Mouse (Mus musculus): ENCODE measurements around the gene Keg1.
"Not testable (repeated sequence)": the region's sequence is repeated elsewhere in the genome, so short reads cannot be mapped to it uniquely, and the experiment has no call there.

The Keg1 gene

GRCm38 (mm10) chr19:12695590-12695989 lies at the start of gene Keg1:
Gene Keg1, plus strand, starts transcription at chr19:12695786.
- DNase-seq, result no peak

- DNase-seq, result no peak
These were observed 46.1 kb upstream of the Keg1 start for GRCm38 (mm10) chr19:12649511-12649910.

GRCm38 (mm10) chr19:12666156-12666555 lies 29.4 kb upstream of the Keg1 start:
- no peak for DNase-seq

DNA sequence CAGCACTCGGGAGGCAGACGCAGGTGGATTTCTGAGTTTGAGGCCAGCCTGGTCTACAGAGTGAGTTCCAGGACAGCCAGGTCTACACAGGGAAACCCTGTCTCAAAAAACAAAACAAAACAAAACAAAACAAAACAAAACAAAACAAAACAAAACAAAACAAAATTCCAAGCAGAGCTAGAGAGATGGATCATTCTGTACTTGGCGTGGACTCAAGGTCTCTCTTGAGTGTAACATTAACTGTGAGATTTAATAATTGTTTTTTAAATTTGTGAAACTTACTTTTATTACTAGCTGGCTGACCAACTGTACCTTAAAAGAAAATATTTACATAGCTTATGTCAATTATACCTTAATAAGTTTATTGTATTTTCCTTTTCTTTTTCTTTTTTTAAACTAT lies 27.0 kb upstream of the Keg1 start:
- not testable (repeated sequence) for DNase-seq

GRCm38 (mm10) chr19:12670139-12670538 lies 25.4 kb upstream of the Keg1 start, which contains the start of gene Olfr1442:
Gene Olfr1442, plus strand, starts transcription at chr19:12670439.
- no peak for DNase-seq

DNA sequence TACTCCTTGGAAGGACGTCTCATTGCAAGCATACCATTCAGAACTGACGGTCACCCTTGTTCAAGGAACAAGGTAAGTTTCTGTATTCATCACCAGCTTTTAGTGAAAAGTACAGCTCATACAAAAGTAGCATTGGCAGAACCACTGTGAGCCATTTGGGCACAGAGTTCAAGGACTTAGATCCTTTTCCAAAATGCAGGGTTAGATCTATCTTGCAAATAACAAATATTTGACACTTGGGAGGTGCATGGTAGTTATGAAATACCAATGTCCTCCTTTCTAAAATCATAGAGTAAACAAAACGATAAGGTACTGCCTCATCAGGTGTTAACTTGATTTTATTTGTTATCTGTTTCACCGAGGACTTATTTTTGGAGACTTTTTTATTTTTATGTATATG lies 24.5 kb upstream of the Keg1 start:
- no peak for DNase-seq

DNA sequence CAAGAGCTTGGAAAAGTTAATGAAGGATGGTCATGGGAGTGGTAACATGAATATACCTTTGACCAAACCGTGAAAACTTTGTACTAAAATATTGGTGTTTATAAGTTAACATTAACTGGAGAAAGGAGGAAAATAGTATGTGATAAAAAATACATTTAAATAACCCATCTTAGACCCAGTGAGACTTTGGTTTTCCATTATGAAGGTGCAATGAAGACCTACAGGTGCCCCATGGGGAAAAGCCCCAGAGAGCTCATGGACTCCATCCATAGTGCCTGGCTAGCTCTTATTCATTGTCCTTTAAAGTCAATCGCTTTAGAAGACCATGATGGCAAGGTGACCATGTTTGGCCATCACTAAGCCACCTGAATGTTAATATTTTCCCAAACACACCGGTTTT lies 17.8 kb upstream of the Keg1 start, which contains the start of gene Olfr1443:
Gene Olfr1443 (plus strand): TSS at position 301 of the 400 bp plus-strand sequence.
- no peak for DNase-seq

- no peak for DNase-seq
These were observed 10.9 kb upstream of the Keg1 start for GRCm38 (mm10) chr19:12684638-12685037.

DNA sequence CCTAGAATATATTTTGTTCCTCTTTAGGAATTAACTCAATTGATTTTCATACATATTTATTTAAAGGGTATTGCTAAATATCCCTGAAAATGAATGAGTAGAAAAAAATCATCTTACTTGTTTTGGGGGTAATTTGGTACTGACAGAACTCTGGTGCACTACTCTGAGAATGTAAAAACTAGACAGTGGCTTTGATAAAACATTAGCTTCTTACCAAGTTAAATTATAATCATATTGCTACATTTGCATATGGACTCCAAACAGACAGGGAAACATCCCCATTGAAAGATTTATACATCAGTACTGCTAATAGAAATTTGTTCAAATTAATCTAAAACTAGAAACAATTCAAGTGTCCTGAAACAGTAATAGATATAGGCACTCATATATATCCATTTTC lies 10.4 kb upstream of the Keg1 start:
- no peak for DNase-seq

- DNase-seq, result no peak
These were observed 635 bp downstream of the Keg1 start for GRCm38 (mm10) chr19:12696221-12696620.

DNA sequence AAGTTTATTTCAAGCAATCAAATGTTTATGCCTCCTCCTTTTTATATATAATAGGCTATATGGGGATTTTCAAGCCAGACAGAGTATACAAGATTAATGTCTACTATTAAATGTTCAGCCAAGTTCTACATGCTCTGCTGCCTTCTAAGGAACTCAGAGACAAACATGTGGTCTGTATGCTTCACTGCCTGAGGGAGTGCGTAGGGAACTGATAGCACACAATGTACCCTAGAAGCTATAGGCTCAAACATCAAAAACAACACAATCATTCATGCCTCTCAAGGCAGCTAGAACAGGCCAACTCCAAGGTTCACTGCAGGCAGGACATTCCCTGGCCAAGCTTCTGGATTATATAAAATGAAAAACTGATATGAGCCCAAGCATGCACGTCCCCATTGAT lies 12.9 kb downstream of the Keg1 start:
- peak; percentile 7 to 8 for DNase-seq

DNA sequence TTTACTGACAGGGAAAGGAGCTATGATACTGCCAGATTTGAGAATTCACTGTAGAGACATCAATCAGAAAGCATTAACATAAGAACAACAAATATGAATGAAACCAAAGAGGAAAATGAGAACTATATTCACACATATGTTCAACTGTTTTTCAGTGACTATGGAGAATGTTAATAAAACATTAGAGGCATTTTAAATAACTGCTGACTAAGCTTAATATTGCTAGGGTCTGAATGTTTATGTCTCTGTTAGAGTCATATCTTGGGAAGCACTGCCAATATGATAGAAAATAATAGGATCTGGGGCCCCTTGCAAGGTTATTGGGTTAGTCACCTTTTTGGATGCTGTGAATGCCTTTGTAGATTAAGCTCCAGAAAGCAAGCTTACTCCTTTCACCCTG lies 13.4 kb downstream of the Keg1 start:
- no peak for DNase-seq

DNA sequence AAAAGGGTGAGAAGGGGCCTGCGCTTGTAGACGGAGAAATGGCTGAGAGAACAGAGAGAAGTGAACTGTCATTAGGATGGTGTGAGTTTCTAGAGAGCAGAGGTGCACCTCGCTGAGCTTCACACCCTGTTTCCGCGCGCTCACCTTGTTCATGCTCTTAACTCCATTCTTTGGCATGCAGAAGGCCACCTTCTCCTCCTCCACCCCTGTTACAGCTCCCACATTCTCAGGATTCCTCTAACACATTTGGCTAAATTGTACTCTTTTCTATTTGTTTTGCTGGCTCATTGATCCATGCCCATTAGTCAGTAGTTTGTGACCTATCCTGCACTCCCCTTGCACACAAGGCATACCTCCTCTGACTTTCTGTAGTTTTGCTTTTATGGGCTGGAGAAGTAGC lies 23.6 kb downstream of the Keg1 start:
- DNase-seq, result no peak

DNA sequence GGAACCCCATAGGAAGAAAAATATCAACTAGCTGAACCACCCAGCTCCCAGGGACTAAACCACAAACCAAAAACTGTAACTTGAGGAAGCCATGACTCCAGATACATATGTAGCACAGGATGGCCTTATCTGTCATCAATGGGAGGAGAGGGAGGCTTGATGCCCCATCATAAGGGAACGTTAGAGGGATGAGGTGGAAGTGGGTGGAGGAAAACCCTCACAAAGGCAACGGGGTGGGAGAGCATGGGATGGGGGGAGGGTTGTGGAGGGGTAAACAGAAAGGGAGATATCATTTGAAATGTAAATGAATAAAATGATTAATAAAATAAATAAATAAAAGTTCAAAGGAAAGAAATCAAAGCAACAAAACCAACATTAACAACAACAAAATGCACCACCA lies 24.9 kb downstream of the Keg1 start:
- no peak for DNase-seq

DNA sequence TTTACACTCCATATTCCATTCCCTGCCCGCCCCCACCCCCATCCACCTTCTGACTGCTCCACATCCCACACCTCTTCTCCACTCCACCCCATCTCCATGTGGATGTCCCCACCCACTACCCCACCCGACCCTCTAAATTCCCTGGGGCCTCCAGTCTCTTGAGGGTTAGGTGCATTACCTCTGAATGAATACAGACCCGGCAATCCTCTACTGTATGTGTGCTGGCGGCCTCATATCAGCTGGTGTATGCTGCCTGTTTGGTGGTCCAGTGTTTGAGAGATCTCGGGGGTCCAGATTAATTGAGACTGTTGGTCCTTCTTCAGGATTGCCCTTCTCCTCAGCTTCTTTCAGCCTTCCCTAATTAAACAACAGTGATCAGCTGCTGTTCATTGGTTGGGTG lies 25.3 kb downstream of the Keg1 start:
- not testable (repeated sequence) for DNase-seq

GRCm38 (mm10) chr19:12721596-12721995 lies 26.0 kb downstream of the Keg1 start:
- DNase-seq, result not testable (repeated sequence)

- peak; percentile 15 to 24 for DNase-seq
These were observed 26.7 kb downstream of the Keg1 start for GRCm38 (mm10) chr19:12722308-12722707.

GRCm38 (mm10) chr19:12725851-12726250 lies 30.3 kb downstream of the Keg1 start:
- no peak for DNase-seq

DNA sequence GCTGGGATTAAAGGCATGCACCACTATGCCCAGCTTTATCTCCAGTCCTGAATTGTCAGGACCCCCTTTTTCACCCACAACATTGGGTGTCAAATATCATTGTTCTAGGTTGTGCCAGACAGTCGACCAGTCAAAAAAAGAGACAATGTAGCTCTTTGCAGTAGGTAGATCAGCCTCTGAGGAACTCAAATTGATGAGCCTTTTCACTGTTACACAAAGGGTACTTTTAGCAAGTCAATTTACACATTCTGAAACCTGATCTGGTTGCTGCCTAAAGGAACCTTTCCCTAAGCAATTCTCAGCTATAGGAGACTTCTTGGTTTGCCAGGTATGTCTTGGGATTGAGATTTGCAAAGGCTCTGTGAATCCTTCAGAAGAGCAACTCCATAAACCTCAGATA lies 35.5 kb downstream of the Keg1 start:
- DNase-seq, result no peak

DNA sequence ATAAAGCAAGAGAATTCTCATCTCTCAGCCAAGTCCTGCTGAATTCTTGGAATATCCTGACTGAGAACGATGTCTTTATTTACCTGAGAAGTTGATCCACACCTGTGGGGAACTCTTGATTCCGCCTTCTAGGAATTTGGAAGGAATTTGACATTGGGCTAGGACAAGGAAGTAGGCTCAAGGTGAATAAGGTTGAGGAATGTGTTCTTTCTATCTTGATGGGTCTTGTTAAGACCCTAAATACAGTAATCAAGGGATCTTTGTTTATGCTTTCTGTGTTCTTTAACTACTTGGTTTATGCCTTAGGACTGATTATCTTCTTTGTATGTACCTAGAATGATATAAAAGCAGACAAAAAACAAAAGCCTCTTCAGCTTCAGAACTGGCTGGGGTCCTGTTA lies 36.4 kb downstream of the Keg1 start:
- no peak for DNase-seq

GRCm38 (mm10) chr19:12756286-12756685 lies 60.7 kb downstream of the Keg1 start:
- DNase-seq, result no peak

DNA sequence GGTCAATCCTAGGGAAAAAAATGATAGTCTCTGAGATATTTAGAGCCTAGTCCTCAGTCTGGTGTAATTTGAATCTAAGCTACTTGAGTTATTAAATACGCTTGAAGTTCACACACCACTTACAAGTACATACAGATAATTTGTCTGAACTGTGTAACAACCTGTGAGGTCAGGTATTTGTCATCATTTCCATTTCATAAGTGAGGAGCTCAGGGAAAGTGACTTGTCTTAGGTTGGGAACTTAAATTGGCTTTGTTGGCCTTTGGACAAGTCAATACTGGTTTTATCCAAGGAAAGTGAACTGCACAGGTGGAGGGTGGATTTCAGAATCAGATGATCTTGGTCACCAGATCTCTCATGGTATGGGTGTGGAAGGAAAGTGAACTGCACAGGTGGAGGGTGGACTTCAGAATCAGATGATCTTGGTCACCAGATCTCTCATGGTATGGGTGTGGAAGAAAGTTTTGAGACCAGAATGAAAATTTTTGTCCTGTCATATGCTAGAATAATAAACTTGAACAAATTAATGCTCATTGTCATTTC lies 63.4 kb downstream of the Keg1 start:
- no peak for DNase-seq

- no peak for DNase-seq
These were observed 64.1 kb downstream of the Keg1 start for GRCm38 (mm10) chr19:12759656-12760055.

- DNase-seq, result peak; percentile 48 to 56
These were observed 66.9 kb downstream of the Keg1 start for GRCm38 (mm10) chr19:12762212-12763130.
